Mouse (Mus musculus): ENCODE data around the gene Rrp7a. TPM values are rescaled to one million over a fixed set of nuclear protein-coding genes. Genes with fewer than 3 reads are reported as not detected.

Rrp7a gene
- 85.1 and 90.8 TPM in 2 replicates for polyA plus RNA-seq (2015; fragmentation: Nextera tagmentation; extraction: Ambion mirVana)

DNA sequence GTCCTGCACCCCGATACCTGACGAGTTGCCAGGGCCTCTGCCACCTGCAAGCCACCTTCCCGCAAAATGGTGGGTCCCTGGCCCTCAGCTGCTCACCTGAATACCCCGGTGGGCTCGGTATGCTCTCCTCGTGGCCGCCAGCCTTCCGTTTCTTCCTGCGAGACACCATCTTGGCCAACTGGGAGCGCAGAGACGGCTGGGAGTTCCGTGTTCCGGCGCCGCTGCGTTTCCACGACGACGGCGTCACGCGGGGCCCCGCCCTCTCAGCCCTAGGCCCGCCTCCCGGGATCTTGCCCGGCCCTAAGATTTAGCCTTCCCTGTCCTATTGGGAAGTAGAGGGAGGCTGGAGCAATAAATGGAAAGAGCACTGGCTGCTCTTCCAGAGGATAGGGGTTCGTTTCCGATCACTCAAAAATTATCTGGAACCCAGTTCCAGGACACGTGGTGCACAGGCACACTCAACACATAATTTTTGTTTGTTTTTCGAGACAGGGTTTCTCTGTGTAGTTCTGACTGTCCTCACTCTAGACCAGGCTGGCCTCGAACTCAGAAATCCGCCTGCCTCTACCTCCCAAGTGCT, at the start of gene Rrp7a:
Gene Rrp7a (minus strand): TSS at position 236 of the 580 bp plus-strand sequence.
- Histone ChIP-seq H3K9me3 (ENCODE audit: control insufficient read depth, low read length) (no peaks in the 10 kb centered on the region), H3K36me3 (ENCODE audit: control insufficient read depth, insufficient read depth) (peaks cover 26% of the 10 kb centered on the region), H3K9ac (replicated peaks; ENCODE audit: low read depth, low read length) (peak within 1 kb of the TSS; percentile 71), H3K4me2 (ENCODE audit: low read length) (peak within 1 kb of the TSS; percentile 84), H3K27ac (ENCODE audit: low read length) (peak within 1 kb of the TSS; percentile 87), H3K4me3 (replicated peaks; ENCODE audit: low read length) (peak within 1 kb of the TSS; percentile 80), H3K27me3 (replicated peaks; ENCODE audit: control insufficient read depth, insufficient read depth, low read length) (no peaks in the 10 kb centered on the region), H3K4me1 (replicated peaks; ENCODE audit: control insufficient read depth, insufficient read depth, low read length) (peaks cover 16% of the 10 kb centered on the region)
- ATAC-seq: peak; percentile 95
- WGBS: 10% methylated on average over 32 of the region's 32 CpGs

DNA sequence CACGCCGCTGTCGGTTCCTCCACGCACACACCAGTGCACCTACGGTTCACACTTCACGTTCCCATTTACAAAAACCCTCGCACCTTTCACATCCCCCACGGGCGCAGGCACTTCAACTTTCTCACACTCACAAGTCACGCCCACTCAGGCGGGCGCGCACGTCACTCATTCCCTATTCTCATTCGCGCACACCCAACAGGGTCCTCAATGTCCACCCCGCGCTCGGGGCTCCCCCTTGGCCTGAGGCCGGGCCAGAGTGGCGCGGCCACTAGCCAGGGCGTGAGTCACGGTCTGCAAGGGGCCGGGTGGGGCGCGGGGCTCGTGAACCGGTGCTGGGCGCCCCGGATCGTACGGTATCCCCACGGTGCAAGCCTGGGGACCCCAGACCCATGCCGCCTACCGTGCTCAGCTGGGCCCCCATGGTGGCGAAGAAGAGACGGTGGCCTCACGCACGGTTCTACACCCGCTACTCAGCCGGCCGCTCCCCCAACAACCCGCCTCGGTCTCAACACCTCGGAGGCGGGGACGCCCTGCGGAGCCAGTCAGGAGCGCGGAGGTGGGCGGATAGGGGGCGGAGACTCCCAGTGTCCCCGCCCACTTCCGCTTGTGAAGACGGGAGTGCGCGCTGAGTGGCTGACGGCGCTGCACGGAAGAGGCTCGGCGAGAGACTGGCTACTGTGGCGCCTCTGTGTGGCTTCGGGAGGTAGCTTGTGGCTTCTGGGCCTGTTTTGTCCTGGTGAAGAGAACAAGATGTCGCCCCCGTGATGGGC, 49.3 kb upstream of the Rrp7a start:
- Histone ChIP-seq H3K27me3 (replicated peaks; ENCODE audit: control insufficient read depth, insufficient read depth, low read length) (no peaks in the 10 kb centered on the region), H3K4me3 (replicated peaks; ENCODE audit: low read length) (peak overlapping the region; percentile 89), H3K4me1 (replicated peaks; ENCODE audit: control insufficient read depth, insufficient read depth, low read length) (peaks cover 20% of the 10 kb centered on the region), H3K4me2 (ENCODE audit: low read length) (peak overlapping the region; percentile 94), H3K27ac (ENCODE audit: low read length) (peak overlapping the region; percentile 88), H3K9me3 (ENCODE audit: control insufficient read depth, low read length) (no peaks in the 10 kb centered on the region), H3K36me3 (ENCODE audit: control insufficient read depth, insufficient read depth) (no peaks in the 10 kb centered on the region), H3K9ac (replicated peaks; ENCODE audit: low read depth, low read length) (peak overlapping the region; percentile 88)
- under 1% methylated on average over 67 of the region's 67 CpGs for WGBS
- ATAC-seq: peak; percentile 99

DNA sequence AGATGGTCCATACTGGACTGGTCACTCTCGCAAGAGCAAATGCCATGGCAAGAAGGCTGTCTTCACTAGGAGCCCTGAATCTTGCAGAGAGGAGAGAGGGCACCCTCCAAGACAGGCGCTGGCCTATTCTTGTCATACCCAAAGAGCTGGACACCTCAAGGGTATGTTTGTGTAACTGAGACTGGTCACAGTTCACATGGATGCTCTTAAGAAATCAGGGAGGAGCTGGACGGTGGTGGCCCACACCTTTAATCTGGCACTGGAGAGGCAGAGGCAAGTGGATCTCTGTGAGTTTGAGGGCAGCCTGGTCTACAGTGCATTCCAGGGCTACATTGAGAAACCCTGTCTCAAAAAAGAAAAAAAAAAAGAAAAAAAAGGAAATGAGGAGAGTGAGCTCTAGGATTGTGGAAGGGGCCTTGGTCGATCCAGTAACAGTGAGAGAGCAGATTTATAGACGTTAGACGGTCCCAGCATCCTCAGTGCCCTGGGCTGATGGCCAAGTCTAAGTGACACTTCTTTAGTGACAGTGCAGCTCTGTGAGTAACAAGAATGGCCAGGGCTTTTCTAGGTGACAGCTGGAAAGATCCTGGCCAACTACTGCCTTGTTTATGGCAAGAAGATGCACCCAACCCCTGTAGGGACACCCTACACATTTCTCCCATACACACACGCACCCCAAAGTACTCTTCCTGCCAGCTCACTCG, 48.5 kb upstream of the Rrp7a start:
- ATAC-seq: no peak
- peak overlapping the region; percentile 89 for H3K4me3 ChIP-seq (replicated peaks; ENCODE audit: low read length)
- H3K36me3 ChIP-seq (ENCODE audit: control insufficient read depth, insufficient read depth): no peaks in the 10 kb centered on the region
- no peak overlapping the region for H3K27ac ChIP-seq (ENCODE audit: low read length)
- peaks cover 20% of the 10 kb centered on the region for H3K4me1 ChIP-seq (replicated peaks; ENCODE audit: control insufficient read depth, insufficient read depth, low read length)
- peak overlapping the region; percentile 94 for H3K4me2 ChIP-seq (ENCODE audit: low read length)
- 40% methylated on average over 8 of the region's 8 CpGs for WGBS
- no peaks in the 10 kb centered on the region for H3K9me3 ChIP-seq (ENCODE audit: control insufficient read depth, low read length)
- peak overlapping the region; percentile 88; the same call in 1 of the 2 replicates for H3K9ac ChIP-seq (replicated peaks; ENCODE audit: low read depth, low read length)
- H3K27me3 ChIP-seq (replicated peaks; ENCODE audit: control insufficient read depth, insufficient read depth, low read length): no peaks in the 10 kb centered on the region

DNA sequence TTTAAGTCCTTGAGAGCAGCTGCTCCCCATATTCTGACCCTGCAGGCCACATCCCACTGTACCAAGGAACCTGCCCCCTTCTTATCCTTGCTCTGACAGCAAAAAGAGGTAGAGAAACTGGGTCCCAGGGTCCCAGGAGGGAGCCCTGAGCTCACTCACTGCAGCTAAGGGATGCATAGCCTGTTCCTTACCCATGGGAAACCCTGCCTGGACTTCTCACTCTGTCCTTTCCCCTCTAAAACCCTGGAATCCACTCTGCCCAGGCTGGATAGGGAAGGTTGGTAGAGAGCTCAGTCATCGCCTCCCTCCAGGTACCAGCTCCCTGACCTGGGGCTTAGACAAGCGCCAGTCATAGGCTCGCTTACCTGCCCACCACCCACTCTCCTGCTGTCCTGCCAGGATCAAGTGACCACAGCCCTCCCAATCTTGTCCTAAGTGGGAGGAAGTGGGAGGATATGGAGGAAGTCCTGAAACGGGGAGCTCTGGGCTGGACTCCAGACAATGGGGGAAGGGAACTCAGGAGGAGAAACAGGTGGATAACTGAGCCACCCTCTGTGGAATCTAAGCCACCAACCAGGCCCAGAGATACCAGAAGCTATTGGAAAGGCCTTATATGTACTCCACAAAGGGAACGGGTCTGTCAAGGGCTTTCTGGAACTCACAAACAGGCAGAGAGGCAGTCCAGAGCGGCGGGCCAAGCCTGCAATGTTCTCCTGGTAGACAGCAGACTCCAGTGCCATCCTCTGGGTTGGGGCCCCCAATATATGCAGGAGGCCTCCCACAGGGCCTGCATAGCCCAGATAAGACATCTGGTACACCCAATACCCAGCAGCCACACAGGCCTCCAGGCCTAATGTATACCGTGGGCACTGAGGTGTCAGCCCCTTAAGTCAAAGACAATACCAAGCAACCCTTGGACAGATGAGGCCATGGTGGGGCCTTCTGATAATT, 47.4 kb upstream of the Rrp7a start:
- 90% methylated on average over 8 of the region's 8 CpGs for WGBS
- Histone ChIP-seq H3K9me3 (ENCODE audit: control insufficient read depth, low read length) (no peaks in the 10 kb centered on the region), H3K27ac (ENCODE audit: low read length) (no peak overlapping the region), H3K4me2 (ENCODE audit: low read length) (no peak overlapping the region), H3K36me3 (ENCODE audit: control insufficient read depth, insufficient read depth) (no peaks in the 10 kb centered on the region), H3K4me1 (replicated peaks; ENCODE audit: control insufficient read depth, insufficient read depth, low read length) (peaks cover 20% of the 10 kb centered on the region), H3K4me3 (replicated peaks; ENCODE audit: low read length) (no peak overlapping the region), H3K9ac (replicated peaks; ENCODE audit: low read depth, low read length) (no peak overlapping the region), H3K27me3 (replicated peaks; ENCODE audit: control insufficient read depth, insufficient read depth, low read length) (no peaks in the 10 kb centered on the region)
- no peak for ATAC-seq

- Histone ChIP-seq H3K27ac (ENCODE audit: low read length) (no peak overlapping the region), H3K4me2 (ENCODE audit: low read length) (no peak overlapping the region), H3K27me3 (replicated peaks; ENCODE audit: control insufficient read depth, insufficient read depth, low read length) (no peaks in the 10 kb centered on the region), H3K4me3 (replicated peaks; ENCODE audit: low read length) (no peak overlapping the region), H3K9ac (replicated peaks; ENCODE audit: low read depth, low read length) (no peak overlapping the region), H3K4me1 (replicated peaks; ENCODE audit: control insufficient read depth, insufficient read depth, low read length) (peaks cover 20% of the 10 kb centered on the region), H3K9me3 (ENCODE audit: control insufficient read depth, low read length) (no peaks in the 10 kb centered on the region), H3K36me3 (ENCODE audit: control insufficient read depth, insufficient read depth) (no peaks in the 10 kb centered on the region)
- WGBS: 78% methylated on average over 7 of the region's 7 CpGs
- ATAC-seq: no peak
Observed at GRCm38 (mm10) chr15:83168875-83169771, 46.5 kb upstream of the Rrp7a start.

- WGBS: 90% methylated on average over 3 of the region's 3 CpGs
- Histone ChIP-seq H3K4me1 (replicated peaks; ENCODE audit: control insufficient read depth, insufficient read depth, low read length) (peaks cover 20% of the 10 kb centered on the region), H3K9me3 (ENCODE audit: control insufficient read depth, low read length) (no peaks in the 10 kb centered on the region), H3K36me3 (ENCODE audit: control insufficient read depth, insufficient read depth) (no peaks in the 10 kb centered on the region), H3K4me3 (replicated peaks; ENCODE audit: low read length) (no peak overlapping the region), H3K4me2 (ENCODE audit: low read length) (no peak overlapping the region), H3K9ac (replicated peaks; ENCODE audit: low read depth, low read length) (no peak overlapping the region), H3K27me3 (replicated peaks; ENCODE audit: control insufficient read depth, insufficient read depth, low read length) (no peaks in the 10 kb centered on the region), H3K27ac (ENCODE audit: low read length) (no peak overlapping the region)
- ATAC-seq: no peak
Observed at GRCm38 (mm10) chr15:83168311-83168710, 45.7 kb upstream of the Rrp7a start.

DNA sequence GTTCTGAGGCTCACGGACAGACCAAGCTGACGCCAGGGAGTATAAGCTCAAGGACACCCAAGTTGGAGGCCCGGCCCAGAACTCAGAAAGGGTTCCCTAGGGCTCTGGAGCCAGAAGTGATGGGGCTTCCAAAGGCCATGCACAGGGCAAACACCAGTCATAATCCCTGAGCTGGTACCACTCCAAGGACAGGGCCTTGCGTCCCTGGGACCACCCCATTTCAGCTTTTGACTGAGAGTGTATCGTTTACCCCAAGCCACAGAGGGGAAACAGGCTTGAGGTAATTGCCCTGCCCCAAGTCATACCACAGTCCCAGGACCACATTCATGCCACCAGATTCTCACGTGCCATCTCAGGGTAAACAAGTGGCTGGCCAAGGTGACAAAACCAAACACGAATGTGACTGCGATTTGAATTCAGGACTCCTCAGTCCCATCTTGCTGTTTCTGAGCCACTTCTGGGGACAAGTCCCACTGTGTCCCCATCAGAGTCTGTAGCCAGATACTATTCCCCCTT, 45.0 kb upstream of the Rrp7a start:
- ATAC-seq: no peak
- Histone ChIP-seq H3K9ac (replicated peaks; ENCODE audit: low read depth, low read length) (no peak overlapping the region), H3K36me3 (ENCODE audit: control insufficient read depth, insufficient read depth) (no peaks in the 10 kb centered on the region), H3K4me3 (replicated peaks; ENCODE audit: low read length) (no peak overlapping the region), H3K27ac (ENCODE audit: low read length) (no peak overlapping the region), H3K27me3 (replicated peaks; ENCODE audit: control insufficient read depth, insufficient read depth, low read length) (no peaks in the 10 kb centered on the region), H3K4me2 (ENCODE audit: low read length) (no peak overlapping the region), H3K9me3 (ENCODE audit: control insufficient read depth, low read length) (no peaks in the 10 kb centered on the region), H3K4me1 (replicated peaks; ENCODE audit: control insufficient read depth, insufficient read depth, low read length) (peaks cover 15% of the 10 kb centered on the region)
- WGBS: 92% methylated on average over 8 of the region's 8 CpGs

GRCm38 (mm10) chr15:83167126-83167525, 44.5 kb upstream of the Rrp7a start:
- H3K36me3 ChIP-seq (ENCODE audit: control insufficient read depth, insufficient read depth): no peaks in the 10 kb centered on the region; the same call in 1 of the 2 replicates
- peaks cover 14% of the 10 kb centered on the region for H3K4me1 ChIP-seq (replicated peaks; ENCODE audit: control insufficient read depth, insufficient read depth, low read length)
- no peak overlapping the region for H3K9ac ChIP-seq (replicated peaks; ENCODE audit: low read depth, low read length)
- no peaks in the 10 kb centered on the region for H3K9me3 ChIP-seq (ENCODE audit: control insufficient read depth, low read length)
- no peak overlapping the region for H3K4me2 ChIP-seq (ENCODE audit: low read length)
- WGBS: 87% methylated on average over 5 of the region's 5 CpGs
- no peak overlapping the region for H3K27ac ChIP-seq (ENCODE audit: low read length)
- ATAC-seq: no peak
- no peak overlapping the region for H3K4me3 ChIP-seq (replicated peaks; ENCODE audit: low read length)
- H3K27me3 ChIP-seq (replicated peaks; ENCODE audit: control insufficient read depth, insufficient read depth, low read length): no peaks in the 10 kb centered on the region

All from forebrain, embryonic 16.5 days (tissue).